Mouse (Mus musculus): ENCODE results near the gene Zcchc2.

Zcchc2 gene

GRCm38 (mm10) chr1:106072071-106072440 lies 81.8 kb downstream of the Zcchc2 start:
- DNase-seq (ENCODE audit: low read depth, low spot score), result no peak

DNA sequence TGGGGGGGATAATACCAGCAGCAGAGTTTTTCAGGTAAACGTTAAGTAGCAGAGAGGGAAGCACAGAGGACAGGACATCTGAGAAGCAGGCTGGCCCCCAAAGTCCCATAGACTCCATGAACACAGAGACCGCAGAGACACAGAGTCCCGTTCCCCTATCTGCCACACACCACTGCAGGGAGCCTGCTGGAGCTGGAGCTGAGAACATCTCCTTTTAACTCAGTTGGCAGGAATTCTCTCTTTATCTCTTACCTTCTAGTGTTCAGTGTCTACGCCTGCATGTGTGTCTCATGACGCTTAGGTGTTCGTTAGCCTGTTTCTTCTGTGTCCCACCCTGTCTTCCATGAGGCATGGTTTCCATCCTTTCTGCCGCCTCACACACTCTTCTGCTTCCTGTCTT lies 83.0 kb downstream of the Zcchc2 start:
- DNase-seq (ENCODE audit: low read depth, low spot score), result no peak

DNA sequence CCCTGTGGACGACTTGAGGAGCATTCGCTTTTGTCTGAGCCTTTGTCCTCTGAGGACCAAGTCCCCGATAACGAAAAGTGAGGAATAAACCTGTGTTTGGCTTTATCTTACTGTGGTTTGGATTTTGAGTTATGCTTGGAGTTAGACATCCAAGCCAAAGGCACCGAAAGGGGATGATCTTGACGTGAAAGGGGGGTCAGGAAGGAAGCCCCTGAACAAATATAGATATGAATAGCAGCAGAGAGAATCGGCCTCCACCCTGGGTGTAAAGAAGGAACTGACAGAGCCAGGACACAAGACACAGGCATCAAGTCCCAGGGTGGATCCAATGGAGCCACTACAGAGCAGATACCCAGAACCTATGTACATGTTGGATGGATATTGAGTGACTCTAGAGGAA lies 83.9 kb downstream of the Zcchc2 start:
- DNase-seq (ENCODE audit: low read depth, low spot score), result no peak

DNA sequence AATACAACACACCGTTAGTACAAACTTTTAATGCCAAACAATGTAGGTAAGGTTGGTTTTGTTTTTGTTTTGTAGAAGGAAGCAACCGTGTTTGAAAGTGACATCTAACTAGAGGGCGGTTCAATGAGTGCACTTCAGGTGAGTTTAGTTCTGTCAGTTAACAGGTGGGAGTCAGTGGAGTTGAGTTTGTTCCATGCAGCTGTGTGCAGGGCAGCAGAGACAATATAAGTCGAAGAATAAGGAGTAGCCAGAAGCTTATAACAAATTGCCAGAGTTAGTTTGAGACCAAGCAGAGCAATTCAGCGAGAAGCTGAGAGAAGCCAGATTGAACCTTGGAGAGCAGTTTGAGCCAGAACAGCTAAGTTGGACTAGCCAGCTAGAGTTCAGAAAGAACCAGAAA lies 84.5 kb downstream of the Zcchc2 start:
- DNase-seq (ENCODE audit: low read depth, low spot score), result no peak

DNA sequence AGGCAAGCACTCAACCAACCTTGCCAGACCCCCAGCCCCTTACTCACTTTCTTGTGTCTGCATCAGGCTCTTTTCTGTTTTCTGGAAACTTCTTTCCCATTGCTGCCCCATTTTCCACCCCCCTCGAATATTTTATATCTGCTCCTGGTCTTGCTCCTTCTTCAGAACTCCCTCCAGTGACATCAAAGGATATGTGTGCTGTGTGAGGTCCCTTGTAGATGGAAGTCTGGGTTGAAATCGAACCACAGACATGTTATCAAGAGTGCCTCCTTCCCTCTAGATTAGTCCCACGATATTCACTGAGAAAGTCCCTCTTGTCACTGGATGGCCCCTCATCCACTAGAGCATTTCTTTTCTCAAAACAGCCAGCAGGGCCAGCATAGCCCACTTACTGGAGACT lies 86.4 kb downstream of the Zcchc2 start:
- DNase-seq (ENCODE audit: low read depth, low spot score), result no peak

- no peak for DNase-seq (ENCODE audit: low read depth, low spot score)
These were observed 87.0 kb downstream of the Zcchc2 start for GRCm38 (mm10) chr1:106077166-106077565.

All from telencephalon, adult 2 months (tissue).